Mouse (Mus musculus): Measurements from ENCODE around the gene Cyp2u1. TPM values are rescaled to one million over a fixed set of nuclear protein-coding genes. Genes with fewer than 3 reads are reported as not detected.
"Not testable (repeated sequence)": the region's sequence is repeated elsewhere in the genome, so short reads cannot be mapped to it uniquely, and the experiment has no call there.

Gene Cyp2u1
- 0.39 TPM in 1 of 3 replicates, not detected in the others for total RNA-seq (2017)

DNA sequence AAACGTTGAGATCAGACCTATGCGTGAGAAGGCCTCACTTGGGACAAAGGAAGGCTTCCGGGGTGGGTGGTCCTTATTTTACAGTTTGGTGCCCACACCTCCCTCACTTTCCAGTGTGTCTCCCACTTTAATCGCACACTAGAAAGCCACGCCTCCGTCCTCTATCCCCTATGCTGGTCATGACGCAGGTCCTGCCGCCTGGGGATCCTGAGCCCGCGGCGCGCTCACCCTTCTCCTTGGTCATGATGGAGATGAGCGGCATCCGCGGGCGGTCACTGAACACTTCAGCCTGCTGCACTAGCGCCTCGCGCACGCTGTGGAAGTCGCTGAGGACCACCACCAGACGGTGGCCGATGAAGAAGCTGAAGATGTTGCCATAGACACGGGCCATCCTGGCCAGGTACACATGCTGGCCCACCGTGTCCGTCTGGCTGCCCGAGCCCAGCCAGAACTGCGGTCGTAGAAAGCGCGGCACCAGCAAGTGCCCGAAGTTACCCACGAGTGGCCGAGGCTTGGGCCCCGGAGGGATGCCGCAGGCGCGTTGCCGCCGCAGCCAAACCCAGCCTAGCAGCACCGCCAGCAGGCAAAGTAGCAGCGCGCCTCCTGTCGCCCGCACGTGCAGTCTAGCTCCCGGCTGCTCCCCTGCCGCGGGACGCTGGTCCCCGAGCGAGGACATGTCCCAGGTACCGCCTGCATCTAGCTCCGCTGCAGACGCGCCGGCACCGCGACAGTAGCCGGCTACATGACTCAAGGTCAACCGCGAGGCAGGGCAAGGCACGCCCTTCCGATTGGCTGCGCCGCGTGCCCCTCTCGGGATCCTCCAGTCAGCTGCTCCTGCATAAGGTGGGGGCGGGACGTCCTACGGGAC lies at the start of gene Cyp2u1:
Gene Cyp2u1 (minus strand): TSS at position 776 of the 868 bp plus-strand sequence.
- ATAC-seq (replicated peaks; ENCODE audit: insufficient number of reproducible peaks, low FRiP score, low TSS enrichment, poor library complexity, severe bottlenecking) = peak; percentile 95

DNA sequence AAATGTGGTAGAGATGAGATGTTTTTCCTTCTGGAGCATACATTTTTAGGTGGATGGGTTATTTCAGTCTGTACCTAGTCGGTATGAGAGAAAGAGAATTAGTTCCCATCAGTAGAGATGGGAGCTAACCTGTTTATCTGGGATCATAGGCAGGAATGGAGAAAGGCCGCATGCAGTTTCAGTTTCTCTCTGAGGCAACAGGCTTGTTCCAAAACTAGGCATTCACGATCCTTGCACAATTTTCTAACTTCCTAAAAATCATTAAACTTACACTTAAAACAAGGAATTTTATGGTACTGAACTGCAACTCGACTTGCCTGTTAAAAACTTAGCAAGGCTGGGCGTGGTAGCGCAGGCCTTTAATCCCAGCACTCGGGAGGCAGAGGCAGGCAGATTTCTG lies 47.5 kb upstream of the Cyp2u1 start:
- no peak for ATAC-seq (replicated peaks; ENCODE audit: insufficient number of reproducible peaks, low FRiP score, low TSS enrichment, poor library complexity, severe bottlenecking)

DNA sequence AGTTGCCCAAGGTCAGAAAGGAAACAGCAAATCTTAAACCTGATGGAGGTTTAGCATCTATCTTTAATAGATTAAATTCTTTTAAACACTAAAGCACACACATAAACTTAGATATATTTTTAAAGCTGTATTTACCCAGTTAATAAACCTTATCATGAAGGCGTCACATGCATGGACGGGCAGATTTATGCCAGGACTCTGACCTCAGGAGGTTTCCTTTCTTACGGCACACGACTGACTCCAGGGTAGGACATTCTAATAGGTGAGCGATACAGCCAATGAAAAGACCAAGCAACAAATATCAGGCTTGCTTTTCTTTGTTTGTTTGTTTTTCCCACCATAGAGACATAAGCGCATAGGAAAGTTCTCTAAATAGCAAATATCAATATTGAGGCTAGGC lies 46.0 kb upstream of the Cyp2u1 start:
- no peak for ATAC-seq (replicated peaks; ENCODE audit: insufficient number of reproducible peaks, low FRiP score, low TSS enrichment, poor library complexity, severe bottlenecking)

DNA sequence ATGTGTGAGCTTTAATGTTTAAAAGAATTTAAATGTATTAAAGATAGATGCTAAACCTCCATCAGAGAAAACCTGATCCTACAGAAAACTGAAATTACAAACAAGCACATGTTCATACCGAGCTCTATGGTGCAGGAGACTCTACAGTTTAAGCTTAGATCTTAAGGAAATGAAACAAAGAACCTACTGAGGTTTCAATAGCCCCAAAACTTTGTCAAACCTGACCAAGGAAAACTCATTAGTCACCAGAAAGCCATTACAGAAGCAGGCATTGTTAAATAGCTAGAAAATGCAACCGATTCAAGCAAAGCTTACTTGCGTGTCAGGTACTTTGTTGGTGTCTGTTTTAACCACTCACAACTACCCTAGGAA lies 45.5 kb upstream of the Cyp2u1 start:
- ATAC-seq (replicated peaks; ENCODE audit: insufficient number of reproducible peaks, low FRiP score, low TSS enrichment, poor library complexity, severe bottlenecking) = no peak

DNA sequence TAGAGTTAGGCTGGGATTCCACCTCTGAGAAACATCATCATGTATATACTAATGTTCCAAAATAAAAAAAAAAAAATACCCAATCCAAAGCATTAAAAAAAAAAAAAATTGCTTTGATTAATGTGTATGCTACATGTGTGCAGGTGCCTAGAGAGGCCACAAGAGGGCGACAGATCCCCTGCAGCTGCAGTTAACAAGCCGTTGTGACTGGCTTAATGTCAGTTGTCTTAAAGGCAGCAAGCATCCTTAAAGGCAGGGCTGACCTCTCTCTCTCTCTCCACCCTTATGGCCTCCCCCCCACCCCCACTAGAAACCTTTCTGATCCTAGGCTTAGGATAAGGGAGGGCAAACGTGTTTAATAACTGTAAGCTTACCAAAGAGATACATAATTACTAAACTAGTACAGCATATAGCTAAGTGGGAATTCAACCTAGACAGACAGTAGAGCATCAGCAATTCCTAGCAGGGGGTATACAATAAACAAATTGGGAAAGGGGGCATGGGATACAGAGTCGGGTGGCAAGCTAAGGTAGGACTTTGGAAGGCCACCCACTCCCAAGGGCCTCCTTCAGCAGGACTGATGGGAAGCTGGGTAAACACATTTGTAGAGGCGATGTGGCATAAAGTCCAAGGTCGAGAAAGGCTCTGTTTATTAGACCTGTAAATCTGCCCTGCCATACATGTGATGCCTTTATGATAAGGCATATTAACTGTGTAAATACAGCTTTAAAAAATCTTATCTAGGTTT lies 45.0 kb upstream of the Cyp2u1 start:
- peak; percentile 74 for ATAC-seq (replicated peaks; ENCODE audit: insufficient number of reproducible peaks, low FRiP score, low TSS enrichment, poor library complexity, severe bottlenecking)

DNA sequence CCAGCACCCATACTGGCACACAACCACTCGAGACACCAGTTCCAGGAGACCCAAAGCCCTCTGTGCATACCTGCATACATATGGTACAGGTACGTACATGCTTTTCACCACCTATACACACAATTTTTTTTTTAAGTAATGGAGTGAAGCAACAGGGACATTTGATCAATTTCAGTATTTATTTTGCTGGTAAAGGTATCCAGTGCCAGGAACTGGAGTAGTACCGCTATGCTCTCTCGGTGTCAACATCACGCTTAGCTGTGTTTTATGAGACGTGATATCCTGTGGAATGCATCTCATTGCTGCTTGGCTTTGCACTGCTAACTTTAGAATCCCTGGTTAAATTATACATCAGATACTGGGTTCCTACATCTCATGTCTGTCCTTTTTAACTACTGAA lies 42.9 kb upstream of the Cyp2u1 start:
- no peak for ATAC-seq (replicated peaks; ENCODE audit: insufficient number of reproducible peaks, low FRiP score, low TSS enrichment, poor library complexity, severe bottlenecking)

DNA sequence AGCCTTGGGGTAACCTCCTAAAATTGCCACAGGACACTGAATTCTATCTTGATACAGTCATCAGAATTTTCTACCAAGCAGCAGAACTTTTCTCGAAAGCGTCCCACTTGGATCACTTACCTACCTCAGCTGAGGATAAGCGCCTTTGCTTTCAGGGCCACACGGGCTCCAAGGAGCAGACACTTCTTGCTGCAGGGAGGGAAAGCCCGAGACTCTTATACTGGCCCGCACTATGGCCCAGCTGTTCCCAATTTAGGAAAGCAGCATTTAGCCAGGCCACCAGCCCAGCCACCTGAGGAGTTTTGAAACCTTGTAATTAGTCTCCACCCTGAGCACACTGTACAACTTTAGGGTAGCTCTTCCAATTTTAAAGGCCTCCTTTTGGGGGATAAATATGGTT lies 40.3 kb upstream of the Cyp2u1 start:
- ATAC-seq (replicated peaks; ENCODE audit: insufficient number of reproducible peaks, low FRiP score, low TSS enrichment, poor library complexity, severe bottlenecking) = no peak

- ATAC-seq (replicated peaks; ENCODE audit: insufficient number of reproducible peaks, low FRiP score, low TSS enrichment, poor library complexity, severe bottlenecking) = no peak
Observed at GRCm38 (mm10) chr3:131340885-131341284, 37.9 kb upstream of the Cyp2u1 start.

DNA sequence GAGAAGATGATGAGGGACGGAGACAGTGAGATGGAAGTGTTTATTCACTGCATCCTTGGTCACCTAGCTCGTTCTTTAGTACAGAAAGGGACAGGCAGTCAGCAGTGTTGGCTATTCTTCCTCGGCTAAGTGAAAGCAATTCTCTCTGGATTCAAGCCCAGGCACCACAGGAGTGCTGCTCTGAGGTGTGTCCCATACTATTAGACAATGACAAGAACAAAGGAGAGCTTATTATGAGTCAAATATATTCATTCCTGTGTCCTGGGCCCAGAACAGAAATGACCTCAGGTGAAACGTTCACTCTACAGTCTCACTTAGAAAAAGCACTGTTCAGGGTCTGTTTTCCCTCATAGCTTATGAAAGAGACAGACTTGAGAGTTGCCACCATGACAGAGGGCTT lies 36.3 kb upstream of the Cyp2u1 start:
- no peak for ATAC-seq (replicated peaks; ENCODE audit: insufficient number of reproducible peaks, low FRiP score, low TSS enrichment, poor library complexity, severe bottlenecking)

DNA sequence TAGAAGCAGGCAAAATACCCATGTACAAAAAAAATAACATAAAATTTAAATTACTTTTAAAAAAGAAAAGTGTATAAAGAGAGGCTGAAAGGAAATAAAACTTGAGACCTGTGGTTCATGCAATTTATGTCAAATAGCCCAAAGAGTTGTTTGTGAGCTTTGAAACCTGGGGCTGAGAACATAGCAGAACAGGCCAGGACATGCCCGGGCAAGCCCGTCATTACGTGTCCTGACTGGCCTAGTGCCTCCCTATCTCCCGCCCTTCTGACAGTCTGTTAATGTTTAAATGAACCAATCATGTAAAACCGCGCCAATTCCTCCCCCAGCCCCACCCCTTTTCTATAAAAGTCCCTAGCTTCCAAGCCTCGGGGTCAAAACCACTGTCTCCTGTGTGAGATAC lies 34.7 kb upstream of the Cyp2u1 start:
- not testable (repeated sequence) for ATAC-seq (replicated peaks; ENCODE audit: insufficient number of reproducible peaks, low FRiP score, low TSS enrichment, poor library complexity, severe bottlenecking)

DNA sequence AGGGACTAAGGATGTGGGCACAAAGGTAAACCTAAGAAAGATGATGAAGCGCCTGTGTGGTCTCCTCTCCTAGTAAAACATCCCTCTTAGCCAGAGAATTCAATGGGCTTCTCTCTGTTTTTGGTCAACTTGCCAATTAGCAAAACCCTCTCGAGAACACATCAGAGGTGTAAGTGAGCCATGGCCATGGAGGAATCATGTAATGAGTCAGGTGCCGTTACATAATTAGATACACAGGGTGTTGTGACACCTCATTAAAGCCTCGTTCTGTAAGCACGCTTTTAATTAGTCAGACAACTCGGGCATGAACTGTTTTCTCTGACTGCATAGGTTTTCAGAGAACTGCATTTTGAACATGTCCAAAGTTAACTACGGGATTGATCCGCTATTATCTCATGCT lies 33.6 kb upstream of the Cyp2u1 start:
- ATAC-seq (replicated peaks; ENCODE audit: insufficient number of reproducible peaks, low FRiP score, low TSS enrichment, poor library complexity, severe bottlenecking) = no peak

DNA sequence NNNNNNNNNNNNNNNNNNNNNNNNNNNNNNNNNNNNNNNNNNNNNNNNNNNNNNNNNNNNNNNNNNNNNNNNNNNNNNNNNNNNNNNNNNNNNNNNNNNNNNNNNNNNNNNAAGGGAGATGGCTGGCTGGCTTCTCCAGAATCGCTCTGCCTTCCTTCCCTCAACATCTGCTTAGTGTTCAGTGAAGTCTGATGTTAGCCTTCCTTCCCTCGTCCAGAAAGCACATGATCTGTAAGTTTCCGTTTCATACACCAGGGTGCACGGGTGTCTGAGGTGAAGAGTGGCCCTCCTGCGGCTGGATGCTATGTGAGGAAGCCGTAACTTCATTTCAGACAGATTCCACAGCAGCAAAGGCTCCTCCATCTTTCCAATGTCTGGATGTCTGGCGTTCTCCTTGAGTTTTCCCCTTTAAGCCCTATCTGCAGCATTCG lies 32.1 kb upstream of the Cyp2u1 start:
- ATAC-seq (replicated peaks; ENCODE audit: insufficient number of reproducible peaks, low FRiP score, low TSS enrichment, poor library complexity, severe bottlenecking) = no peak

DNA sequence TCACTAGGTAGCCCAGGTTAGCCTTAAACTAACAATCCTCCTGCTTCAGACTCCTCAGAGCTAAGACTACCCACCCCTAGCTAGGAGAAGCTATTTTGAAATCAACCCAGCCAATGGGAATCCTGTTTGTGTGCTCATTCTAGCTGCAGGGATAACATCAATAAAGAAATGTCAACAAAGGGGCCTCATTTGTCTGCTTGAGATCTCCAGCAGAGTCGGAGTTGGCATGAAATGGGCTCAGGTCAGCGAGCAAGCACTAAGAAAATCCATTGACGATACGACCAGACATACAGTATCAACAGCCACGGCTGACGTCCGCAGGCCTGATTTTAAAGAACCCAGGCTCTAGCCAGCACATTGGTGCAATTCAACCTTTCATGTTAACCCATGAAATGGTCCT lies 24.2 kb upstream of the Cyp2u1 start:
- ATAC-seq (replicated peaks; ENCODE audit: insufficient number of reproducible peaks, low FRiP score, low TSS enrichment, poor library complexity, severe bottlenecking) = no peak

GRCm38 (mm10) chr3:131326637-131327036 lies 23.6 kb upstream of the Cyp2u1 start:
- ATAC-seq (replicated peaks; ENCODE audit: insufficient number of reproducible peaks, low FRiP score, low TSS enrichment, poor library complexity, severe bottlenecking) = no peak

GRCm38 (mm10) chr3:131322081-131322815 lies 19.2 kb upstream of the Cyp2u1 start:
- no peak for ATAC-seq (replicated peaks; ENCODE audit: insufficient number of reproducible peaks, low FRiP score, low TSS enrichment, poor library complexity, severe bottlenecking)

DNA sequence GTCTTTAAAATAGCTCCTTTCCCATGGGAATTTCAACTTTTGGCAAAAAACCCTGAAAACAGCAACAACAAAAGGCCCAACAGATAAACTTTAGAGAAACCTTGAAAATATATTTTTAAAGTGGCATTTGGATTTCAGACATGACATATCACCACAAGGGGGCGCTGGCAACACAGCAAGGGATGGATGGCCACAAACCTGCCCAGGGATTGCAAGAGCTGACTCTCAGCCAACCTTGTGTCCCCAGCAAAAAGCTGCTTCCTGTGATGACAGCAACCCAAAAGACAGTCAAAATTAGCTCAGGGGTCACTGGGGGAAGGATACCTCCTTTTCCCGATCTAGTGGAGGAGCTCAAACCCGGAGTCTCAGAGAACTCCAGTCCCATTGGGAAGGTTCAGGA lies 17.2 kb upstream of the Cyp2u1 start:
- ATAC-seq (replicated peaks; ENCODE audit: insufficient number of reproducible peaks, low FRiP score, low TSS enrichment, poor library complexity, severe bottlenecking) = peak; percentile 51; the same call in 1 of the 2 replicates

GRCm38 (mm10) chr3:131318211-131318610 lies 15.2 kb upstream of the Cyp2u1 start:
- no peak for ATAC-seq (replicated peaks; ENCODE audit: insufficient number of reproducible peaks, low FRiP score, low TSS enrichment, poor library complexity, severe bottlenecking)

DNA sequence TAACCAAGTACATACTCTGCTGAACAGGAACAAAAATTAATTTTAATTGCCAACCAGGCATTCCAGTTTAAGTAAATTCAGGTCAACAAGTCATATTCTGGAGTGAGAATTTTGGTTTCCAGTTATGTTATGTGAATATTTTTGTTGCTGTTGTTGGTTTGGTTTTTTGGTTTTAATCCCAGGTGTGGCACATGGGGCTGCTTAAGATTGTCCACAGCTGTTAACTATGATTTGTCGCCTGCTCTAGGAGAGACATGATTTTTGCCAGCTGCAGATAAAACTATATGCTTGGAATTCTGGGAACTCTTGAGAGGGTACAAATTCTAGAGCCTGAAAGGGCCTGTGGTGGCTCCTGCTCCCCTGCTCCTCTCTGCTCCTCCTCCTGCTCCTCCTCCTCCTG lies 14.1 kb upstream of the Cyp2u1 start:
- ATAC-seq (replicated peaks; ENCODE audit: insufficient number of reproducible peaks, low FRiP score, low TSS enrichment, poor library complexity, severe bottlenecking) = no peak

GRCm38 (mm10) chr3:131315957-131316510 lies 13.0 kb upstream of the Cyp2u1 start:
- ATAC-seq (replicated peaks; ENCODE audit: insufficient number of reproducible peaks, low FRiP score, low TSS enrichment, poor library complexity, severe bottlenecking) = no peak

All from monocyte, adult 5-6 weeks (primary cell).